Mouse (Mus musculus) mature B cell (primary cell): ENCODE data around the gene Tex2.
"Not testable (repeated sequence)": the region's sequence is repeated elsewhere in the genome, so short reads cannot be mapped to it uniquely, and the experiment has no call there.

Experiments
- in situ Hi-C: fragments of 300-500 bp; cut with MboI; formaldehyde crosslinking; loops from 2 replicates; pipeline ENCODE4 v1.14.3; 2019

Gene Tex2

DNA sequence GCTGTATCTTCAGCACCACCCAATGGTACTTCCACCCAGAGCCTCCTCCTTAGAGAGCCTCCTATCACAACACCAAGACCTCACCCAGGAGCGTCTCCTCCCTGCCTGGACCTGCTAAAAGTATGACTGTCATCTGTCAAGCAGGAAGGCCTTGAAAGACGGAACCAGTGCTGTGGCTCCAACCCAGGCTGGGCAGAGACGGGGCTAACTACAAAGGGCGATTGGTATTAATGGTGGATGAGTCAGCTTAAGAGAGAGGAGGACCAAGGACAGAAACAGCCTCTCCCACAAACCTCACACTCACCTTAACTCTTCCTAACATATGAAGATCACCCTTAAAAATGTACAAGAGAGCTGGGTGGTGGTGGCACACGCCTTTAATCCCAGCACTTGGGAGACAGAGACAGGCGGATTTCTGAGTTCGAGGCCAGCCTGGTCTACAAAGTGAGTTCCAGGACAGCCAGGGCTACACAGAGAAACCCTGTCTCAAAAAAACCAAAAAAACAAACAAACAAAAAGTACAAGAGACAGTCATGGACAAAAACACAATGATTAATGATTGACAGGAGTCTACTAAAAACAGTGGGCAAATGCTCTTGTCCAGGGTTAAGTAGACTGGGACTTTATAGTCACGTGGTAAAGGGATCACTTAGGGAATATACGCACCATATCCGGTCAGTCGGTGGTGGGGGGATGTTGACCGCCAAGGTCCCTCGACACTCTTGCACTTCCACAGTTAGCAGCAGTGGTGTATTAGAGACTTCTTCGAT is 101.8 kb downstream of the Tex2 start:
- in situ Hi-C loops: no loop called here

DNA sequence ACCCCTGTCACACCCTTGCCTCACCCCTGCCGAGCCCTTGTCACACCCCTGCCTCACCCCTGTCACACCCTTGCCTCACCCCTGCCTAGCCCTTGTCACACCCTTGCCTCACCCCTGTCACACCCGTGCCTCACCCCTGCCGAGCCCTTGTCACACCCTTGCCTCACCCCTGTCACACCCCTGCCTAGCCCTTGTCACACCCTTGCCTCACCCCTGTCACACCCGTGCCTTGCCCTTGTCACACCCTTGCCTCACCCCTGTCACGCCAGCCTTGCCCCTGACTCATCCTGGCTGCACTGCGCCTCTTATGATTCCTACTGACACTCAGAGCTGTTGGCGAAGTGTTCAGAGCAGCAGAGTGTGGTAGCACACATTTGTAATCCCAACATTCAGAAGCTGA is 105.6 kb downstream of the Tex2 start:
- in situ Hi-C loops: no loop called here

DNA sequence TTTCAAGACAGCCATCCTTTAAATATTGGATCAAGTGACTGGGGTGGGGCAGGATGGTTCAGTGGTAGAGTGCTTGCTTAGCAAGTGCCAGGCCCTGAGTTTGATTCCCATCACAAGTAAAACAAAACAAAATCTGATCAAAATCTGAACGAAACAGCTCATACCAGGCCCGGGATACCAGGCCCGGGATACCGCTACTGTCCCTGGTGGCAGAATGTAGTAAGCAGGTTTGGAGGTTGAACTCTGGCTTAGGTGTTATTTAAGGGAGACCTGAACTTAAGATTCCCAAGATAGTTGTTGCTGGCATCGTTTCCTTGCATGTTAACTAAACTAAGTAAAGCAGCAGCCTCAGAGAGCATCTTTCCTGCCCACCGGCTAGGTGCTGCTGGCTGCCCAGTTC is 107.0 kb downstream of the Tex2 start:
- in situ Hi-C loops: no loop called here

DNA sequence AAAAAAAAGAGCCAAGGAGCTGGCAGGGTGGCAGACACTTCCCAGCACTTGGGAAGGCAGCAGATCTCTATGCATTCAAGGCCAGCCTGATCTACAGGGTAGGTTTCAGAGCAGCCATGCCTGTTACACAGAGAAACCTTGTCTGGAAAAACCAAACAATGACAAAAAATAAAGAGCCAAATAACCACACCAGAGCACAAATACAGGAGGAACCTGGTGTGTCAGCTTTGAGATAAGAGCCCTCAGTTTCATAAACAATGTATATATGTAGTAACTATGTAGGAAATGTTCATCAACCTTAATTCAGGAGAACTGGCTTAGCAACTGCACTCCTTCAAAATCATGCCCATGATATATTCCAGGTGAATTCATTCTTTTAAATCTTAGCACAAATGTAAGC is 109.1 kb downstream of the Tex2 start:
- in situ Hi-C loops: no loop called here

DNA sequence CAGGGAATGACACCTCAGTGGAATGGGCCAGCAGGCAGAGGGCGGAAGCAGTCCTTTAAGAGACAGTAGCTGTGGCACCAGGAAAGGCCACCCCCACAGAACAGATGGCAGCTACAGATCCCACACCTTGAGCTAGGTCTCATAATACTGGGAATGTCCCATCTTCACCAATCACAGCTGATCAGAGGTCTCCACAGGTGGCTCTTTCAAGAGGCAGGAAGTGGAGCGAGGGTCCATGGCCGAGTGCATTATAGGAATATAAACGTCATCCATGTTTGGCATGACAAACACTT is 109.9 kb downstream of the Tex2 start:
- in situ Hi-C loops: no loop called here

DNA sequence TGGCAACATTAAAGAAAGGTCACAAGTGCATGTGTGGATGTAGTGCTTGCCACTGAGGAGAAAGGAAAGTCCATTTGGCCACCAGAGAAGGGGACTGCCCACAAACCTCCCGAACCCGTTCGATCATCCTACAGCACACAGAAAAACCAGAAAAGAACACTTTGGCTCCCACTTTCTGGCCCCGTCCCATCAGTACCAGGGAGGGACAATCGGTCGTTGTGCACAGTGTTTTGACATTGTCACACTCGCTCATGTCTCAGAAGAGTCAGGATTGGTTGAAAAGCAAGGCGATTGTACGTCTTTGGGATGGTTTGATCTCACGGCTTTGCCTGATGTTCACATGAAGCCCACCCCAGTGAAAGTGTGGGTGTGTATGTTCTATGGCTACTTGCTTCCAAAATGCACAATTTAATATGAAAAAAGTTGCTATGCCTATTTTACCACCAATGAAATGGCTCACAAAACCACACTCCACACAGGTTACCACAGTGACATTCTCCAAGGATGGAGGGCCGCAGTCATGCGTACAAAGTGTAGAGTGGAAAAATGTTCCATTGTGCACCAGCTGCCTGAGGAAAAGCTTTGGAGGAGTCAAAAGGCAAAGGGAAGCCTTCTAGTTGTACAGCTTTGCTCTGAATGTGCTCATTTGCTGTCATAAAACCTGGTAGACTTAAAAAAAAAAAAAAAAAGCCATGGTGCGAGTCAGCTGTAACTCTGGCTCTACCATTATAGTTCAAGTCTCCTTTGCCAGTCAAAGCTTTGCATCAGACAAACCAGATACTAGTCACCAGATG is 110.4 kb downstream of the Tex2 start:
- in situ Hi-C loops: no loop called here

DNA sequence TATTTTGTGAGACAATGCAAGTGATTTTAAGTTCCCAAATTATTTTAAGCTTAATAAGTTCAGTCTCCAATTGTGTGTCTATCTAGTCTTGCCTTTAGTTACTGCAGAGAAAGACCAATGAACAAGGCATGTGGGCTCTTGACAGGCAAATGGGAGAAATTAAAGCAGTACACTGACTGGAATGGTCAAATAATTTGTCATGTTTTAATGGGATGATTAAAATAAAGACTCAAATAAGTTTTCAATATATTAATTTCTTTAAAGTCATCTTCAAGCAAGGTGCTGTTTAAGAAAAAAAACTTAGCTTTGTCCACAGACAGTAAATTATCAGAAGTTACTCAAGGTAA is 111.1 kb downstream of the Tex2 start:
- in situ Hi-C loops: no loop called here

DNA sequence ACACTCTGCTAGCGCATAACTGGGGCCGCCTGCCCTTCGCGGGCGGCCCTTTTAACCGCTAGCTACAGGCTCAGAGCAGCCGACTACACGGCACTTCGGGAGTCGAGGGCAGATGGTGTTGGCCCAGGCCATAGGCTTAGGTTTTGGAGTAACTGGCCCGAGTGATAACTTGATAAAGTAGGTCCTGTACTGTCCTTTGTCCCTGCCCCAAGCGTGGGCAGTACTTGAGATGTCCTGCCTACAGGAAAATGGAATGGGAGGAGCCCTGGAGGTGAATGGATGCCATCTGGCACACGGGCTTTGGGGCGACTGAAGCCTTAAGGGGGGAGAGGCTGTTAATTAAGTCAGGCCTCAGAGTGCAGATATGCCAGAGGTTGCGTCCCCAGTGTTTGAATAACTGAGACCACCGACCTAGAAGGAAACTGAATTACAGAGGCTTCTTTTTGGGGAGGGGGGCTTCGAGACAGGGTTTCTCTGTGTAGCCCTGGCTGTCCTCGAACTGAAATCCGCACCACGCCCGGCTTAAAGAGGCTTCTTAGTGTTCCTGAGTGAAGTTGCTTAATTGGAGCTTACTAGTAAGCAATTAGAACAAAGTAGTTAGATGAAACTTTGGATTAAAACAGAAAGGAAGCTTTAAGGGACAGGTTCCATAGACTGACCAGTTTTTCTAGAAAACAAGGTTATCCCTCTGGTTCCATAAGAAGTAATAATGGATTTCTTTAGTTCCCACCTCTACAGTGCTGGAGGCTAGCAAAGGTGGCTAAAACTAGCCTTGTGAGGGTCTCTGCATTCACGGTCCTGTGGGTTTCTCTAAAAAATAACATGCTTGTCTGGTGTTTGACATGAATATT is 111.7 kb downstream of the Tex2 start:
- in situ Hi-C loops: no loop called here

DNA sequence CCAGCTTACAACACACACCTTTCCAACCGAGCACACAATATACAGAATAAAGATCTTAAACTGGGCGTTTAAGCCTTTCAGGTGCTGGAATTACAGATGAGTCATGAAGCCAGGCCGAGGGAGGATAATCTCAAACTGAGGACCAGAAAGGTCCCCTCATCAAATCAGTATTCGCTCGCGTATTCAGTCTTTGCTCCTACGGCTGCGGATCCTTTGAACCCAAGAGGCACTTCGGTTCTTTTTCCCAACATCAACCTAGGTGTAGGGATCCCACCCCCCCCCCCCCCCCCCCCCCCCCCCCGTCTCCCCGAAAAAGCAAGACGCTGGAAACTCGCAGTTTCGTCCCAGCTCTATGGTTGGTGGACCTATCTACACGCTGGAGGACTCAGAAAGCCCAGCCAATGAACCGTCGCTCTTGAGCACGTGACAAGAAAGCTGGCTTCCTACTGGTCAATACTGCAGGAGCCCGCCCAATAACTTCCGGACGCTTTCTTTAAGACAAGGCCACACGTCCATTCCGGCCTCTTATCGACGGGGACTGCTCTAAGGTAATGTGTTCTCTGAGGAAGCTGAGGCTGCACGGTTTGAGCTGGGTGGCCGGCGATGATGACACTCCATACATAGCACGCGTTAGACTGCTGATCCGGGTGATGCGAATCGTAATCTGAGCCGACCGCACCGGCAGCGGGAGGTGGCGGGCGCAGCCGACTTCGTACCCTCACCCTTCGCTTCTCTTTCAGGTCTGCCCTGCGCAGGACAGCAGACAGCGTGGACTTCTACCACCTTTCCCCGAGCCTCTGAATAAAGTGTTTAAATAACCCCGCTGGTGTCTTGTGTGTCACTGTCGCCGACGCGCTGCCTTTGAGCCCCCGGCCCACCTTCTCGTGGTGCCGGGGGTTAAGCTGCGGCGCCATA is 112.6 kb downstream of the Tex2 start:
- in situ Hi-C loops: no loop called here

DNA sequence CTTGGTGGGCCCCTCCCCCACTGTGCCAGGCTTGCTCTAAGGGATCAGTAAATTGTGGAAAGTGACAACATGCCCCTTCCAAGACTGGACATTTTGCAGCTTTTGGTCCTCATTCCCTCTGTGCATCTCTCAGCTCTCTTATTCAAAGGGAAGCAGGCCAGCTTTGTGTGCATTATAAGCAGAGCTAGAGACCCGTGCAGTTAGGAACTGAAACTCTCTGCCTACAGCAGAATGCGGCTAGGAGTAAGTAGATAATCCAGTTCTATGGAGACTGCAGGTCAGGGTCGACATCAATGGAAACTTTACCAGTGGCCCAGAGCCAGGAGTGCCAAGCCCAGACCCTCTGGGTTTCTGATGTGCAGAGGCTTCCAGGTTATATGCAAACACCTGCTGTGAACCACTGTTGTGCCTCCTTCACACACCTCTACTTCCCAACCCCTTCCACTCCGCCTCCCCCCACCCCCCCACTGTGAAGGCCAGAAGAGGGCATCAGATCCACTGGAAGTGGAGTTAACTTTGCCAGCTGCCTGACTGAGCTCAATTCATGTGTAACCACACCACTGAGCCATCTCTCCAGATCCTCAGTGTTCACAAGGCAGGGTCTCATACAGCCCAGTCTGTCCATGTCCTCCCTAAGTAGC is 114.4 kb downstream of the Tex2 start:
- in situ Hi-C loops: no loop called here

DNA sequence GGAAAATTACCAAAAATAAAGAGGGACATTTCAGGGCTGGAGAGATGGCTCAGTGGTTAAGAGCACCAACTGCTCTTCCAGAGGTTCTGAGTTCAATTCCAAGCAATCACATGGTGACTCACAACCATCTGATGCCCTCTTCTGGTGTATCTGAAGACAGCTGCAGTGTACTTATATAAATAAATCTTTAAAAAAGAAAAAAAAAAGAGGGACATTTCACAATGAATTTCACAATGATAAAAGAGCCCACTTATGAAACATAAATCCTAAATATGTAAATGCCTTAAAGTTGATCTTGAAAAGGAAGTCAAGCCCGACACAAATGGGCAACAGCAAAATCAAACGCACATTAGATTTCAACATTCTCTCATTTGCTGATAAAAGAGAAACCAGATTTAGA is 115.3 kb downstream of the Tex2 start:
- in situ Hi-C loops: no loop called here

DNA sequence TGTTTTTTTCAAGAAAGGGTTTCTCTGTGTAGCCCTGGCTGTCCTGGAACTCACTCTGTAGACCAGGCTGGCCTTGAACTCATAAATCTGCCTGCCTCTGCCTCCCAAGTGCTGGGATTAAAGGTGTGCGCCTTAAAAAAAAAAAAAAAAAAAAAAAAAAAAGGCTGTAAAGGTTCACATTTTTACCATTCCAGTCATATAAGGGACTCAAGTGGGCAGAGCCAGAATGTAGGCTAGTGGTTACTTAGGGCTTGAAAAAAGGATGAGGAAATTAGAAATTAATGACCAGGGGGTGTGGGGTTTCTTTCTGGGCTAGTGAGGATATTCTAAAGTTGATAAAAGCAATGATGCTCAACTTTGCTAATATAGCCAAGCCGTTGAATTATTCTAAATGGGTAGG is 116.2 kb downstream of the Tex2 start:
- in situ Hi-C loops: not testable (repeated sequence)

DNA sequence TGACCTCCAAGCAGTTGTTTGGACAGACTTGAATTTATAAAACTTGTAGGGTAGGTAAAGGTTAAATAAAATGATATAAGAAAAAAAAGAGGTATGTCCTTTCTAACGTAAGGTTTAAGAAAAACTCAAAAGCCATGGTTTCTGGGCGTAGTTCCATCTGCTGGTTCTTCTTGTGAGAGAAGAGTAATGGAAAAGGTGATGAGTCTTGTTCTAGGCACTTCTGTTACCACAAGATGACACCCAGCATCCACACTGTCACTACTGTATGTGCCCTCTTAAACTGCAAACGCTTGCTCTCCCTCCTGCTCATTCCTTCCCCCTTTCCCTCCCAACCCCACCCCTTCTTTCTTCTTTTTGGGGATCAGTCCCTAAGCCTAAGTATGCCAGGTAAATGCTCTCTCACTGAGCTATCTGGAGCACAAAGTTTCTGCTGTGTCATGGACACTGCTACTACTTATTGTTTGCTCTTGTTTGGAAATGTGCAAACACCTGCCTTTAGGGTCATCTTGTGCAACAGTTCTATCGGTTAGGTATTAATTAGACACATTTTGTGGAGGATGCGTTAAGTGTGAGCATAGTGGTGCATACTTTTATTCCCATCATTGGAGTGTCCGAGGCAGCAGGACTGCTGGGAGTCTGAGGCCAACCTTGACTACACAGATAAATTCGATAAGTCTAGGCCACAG is 120.1 kb downstream of the Tex2 start:
- in situ Hi-C loops: loop anchor here (5.0 kb wide), 1 partner anchor 76 kb away; no protein-coding TSS in a partner anchor

DNA sequence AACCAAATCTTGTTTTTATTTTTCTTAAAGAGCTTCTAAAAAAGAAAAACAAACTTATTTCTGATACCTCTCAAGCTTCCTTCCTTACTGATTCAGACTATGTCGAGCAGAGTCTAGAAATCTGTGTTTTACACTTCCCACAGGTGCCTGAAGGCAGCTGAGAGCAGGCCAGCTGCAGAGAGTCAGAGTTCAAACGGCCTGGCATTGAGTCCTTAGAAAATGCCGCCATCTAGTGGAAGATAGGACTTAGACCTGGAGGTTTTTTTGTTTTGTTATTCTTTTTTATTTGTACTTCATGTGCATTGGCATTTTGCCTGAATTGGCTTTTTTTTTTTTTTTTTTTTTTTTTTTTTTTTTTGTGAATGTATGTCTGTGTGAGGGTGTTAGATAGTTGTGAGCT is 121.8 kb downstream of the Tex2 start:
- in situ Hi-C loops: loop anchor here (5.0 kb wide), 1 partner anchor 74 kb away; no protein-coding TSS in a partner anchor

DNA sequence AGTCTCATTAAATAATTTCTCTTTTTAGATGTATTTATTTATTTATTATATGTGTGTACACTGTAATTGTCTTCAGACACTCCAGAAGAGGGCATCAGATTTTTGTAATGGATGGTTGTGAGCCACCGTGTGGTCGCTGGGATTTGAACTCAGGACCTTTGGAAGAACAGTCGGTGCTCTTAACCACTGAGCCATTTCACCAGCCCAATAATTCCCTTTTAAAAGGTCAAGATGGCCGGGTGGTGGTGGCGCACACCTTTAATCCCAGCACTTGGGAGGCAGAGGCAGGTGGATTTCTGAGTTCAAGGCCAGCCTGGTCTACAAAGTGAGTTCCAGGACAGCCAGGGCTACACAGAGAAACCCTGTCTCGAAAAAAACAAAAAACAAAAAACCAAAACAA is 122.6 kb downstream of the Tex2 start:
- in situ Hi-C loops: loop anchor here (5.0 kb wide), 1 partner anchor 73 kb away; no protein-coding TSS in a partner anchor

DNA sequence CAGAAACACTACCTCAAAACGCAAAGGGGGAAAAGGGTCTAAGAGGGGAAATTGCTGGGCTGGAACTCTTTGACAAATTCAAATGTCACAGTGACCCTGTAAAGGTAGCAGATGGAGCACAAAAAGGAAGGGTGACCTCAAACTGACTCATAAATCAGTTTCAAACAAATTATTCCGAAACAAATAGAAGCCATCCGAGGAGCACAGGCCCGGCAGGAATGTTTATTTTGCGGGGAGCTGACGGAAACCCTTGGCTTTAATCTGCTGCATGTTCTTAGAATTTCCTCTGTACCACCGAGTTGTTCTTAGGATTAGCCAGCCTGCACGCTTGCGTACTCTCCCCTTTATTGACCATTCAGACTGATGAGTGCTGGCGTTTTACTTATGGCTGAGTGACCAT is 123.2 kb downstream of the Tex2 start:
- in situ Hi-C loops: loop anchor here (5.0 kb wide), 1 partner anchor 73 kb away; no protein-coding TSS in a partner anchor

DNA sequence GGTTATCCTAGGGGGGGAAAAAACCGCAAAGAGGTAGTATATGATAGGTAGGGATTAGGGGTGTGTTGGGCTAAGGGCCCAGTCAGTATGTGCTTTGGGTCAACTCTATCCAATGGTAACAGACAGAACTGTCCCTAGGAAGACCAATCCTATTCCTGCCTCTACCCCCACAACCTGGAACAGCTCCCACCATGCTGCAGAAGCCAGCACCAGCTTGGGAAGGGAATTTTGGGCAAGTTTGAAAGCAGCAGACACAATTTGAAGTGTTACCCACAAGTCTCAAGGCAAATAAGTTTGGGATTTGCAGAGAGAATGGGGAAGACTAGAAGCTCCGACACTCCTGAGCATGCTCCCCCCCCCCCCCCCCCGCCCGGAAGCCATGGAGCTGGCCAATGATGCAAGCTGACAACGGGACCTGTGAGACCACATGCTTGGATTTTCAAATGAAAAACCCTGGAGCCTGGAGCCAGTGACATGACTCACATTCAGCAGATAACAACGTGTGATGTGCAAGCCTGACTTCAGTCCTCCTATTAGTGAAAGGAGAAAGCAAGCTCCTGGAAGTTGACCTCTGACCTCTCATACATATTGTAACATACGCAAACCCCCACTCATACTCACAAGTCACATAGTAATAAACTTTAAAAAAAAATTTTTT is 124.1 kb downstream of the Tex2 start:
- in situ Hi-C loops: no loop called here

DNA sequence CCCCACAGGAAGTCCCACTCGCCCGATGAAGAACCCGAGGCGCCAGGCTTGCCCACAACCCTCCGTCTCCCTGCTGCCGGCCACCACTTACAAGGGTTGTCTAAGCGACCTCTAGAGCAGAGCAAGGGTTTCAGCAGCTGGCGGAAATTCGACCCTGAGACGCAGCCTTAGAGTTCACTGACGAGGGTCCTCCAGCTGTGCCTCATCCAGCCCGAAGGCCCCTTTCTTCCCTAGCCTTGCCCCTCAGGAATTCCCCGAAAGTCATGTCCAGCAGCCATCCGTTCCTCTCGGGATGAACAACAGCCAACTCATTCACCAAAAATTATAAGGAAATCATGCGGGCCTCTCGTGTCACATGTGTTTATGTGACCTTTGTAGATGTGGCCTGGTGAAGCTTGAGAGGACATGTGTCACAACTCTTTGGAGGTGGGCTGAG is 125.1 kb downstream of the Tex2 start:
- in situ Hi-C loops: no loop called here

DNA sequence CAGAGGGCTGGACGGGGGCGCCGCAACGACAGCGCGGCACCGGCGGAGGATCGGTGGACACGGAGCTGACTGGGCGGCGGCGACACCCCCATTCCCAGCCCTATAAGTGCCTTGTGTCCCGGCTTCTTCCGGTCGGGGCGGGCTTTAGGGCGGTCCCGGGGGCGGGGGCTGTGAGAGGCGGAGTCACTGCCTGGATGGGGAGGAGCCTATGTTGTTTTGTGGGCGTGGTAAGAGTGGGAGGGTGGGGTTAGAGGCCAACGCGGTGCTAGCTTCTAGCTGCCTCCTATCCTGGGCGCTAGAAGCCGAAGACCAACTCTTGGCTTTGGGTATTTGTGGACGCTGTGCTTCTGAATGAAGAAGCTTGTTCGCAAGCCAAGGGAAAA is 125.5 kb downstream of the Tex2 start, which contains the start of gene Ern1:
Gene Ern1, minus strand, starts transcription at position 120 of the 383 bp plus-strand sequence.
- in situ Hi-C loops: no loop called here
